In the genomic region with DNA sequence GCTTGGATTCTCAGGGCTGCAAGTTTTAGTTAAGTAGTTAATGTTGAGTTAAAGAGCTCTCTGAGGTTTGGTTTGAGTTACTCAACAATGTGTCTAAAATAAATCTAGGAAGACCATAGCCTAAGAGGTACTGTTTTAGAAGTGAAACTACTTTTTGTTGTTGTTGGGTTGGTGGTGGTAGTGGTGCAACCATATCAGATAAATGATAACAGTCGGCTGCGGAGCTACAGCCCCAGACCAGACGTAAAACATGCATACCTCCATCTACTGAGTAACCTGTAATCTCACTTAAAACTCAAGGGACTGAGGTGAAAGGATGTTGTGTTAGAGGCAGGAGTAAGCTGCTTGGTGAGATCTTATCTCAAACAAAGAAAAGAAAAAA, we compare ENCODE assay signal across 9 mouse cellular contexts. TPM values are rescaled to one million over a fixed set of nuclear protein-coding genes. Genes with fewer than 3 reads are reported as not detected.
DNase-seq lines count a peak whose midpoint lies in the region; ATAC-seq and TF ChIP-seq lines count a peak whose summit lies in the region.
"Had no signal": no experiment of that assay in that cellular context is flagged by ENCODE, and none has a peak within 500 bp of the region (broad histone marks: within the 10 kb centered on the region; RNA-seq: fewer than 3 reads in every experiment).

No protein-coding gene starts in this region.

- H3K4me1 ChIP-seq in kidney, postnatal 0 days (replicated peaks; ENCODE audit: insufficient read depth, low read length), result peaks cover 19% of the 10 kb centered on the region
- no peaks in the 10 kb centered on the region; the same call in 1 of the 2 replicates for H3K4me1 ChIP-seq in bone marrow, adult 2 months (ENCODE audit: control insufficient read depth, insufficient read depth, low read length)
- peaks cover 24% of the 10 kb centered on the region for H3K4me1 ChIP-seq in heart, embryonic 16.5 days (ENCODE audit: control insufficient read depth, insufficient read depth, low read length)

- 77% methylated on average over 3 of the region's 3 CpGs for WGBS in kidney, postnatal 0 days
- 5% methylated on average over 3 of the region's 3 CpGs for WGBS in bone marrow, adult 2 months
- WGBS in heart, embryonic 16.5 days, result 27% methylated on average over 3 of the region's 3 CpGs

- peak overlapping the region; percentile 77 for H3K4me2 ChIP-seq in kidney, postnatal 0 days (ENCODE audit: low read length)
- peak overlapping the region; percentile 85 for H3K4me2 ChIP-seq in heart, embryonic 16.5 days (ENCODE audit: low read depth, low read length)

- no peak overlapping the region for H3K9ac ChIP-seq in kidney, postnatal 0 days (ENCODE audit: low read depth, low read length)
- peak overlapping the region; percentile 89; the same call in 1 of the 2 replicates for H3K9ac ChIP-seq in heart, embryonic 16.5 days (ENCODE audit: low read length)

- H3K36me3 ChIP-seq in kidney, postnatal 0 days (ENCODE audit: insufficient read depth, low read length), result no peaks in the 10 kb centered on the region
- H3K36me3 ChIP-seq in heart, embryonic 16.5 days (ENCODE audit: control insufficient read depth, insufficient read depth), result peaks cover 5% of the 10 kb centered on the region; the same call in 1 of the 2 replicates

- H3K9me3 ChIP-seq in kidney, postnatal 0 days (replicated peaks; ENCODE audit: low read length), result no peaks in the 10 kb centered on the region
- H3K9me3 ChIP-seq in heart, embryonic 16.5 days (replicated peaks; ENCODE audit: control insufficient read depth, low read length), result 0 out of 2 replicates have a peak, but pooled peaks cover 2% of the 10 kb centered on the region

- 0 out of 2 replicates have a peak overlapping the region, but pooled peaks have one; percentile 87 for H3K27ac ChIP-seq in kidney, postnatal 0 days
- H3K27ac ChIP-seq in bone marrow, adult 2 months (ENCODE audit: control insufficient read depth, insufficient read depth, low read depth, low read length, poor library complexity), result no peak overlapping the region; the same call in 1 of the 2 replicates
- H3K27ac ChIP-seq in heart, embryonic 16.5 days (ENCODE audit: low read length), result peak overlapping the region; percentile 96

- no peak overlapping the region for H3K4me3 ChIP-seq in kidney, postnatal 0 days (replicated peaks; ENCODE audit: low read depth, low read length)
- H3K4me3 ChIP-seq in bone marrow, adult 2 months (replicated peaks; ENCODE audit: control insufficient read depth, low read depth, low read length), result peak overlapping the region; percentile 57
- peak overlapping the region; percentile 73 for H3K4me3 ChIP-seq in heart, embryonic 16.5 days (ENCODE audit: low read length)

- TF ChIP-seq CTCF in kidney, postnatal 0 days (IDR thresholded peaks at IDR 0.05; ENCODE audit: low read depth), result no peak
- TF ChIP-seq CTCF in bone marrow, adult 2 months (IDR thresholded peaks at IDR 0.05; ENCODE audit: control insufficient read depth, insufficient read depth, low read length), result no peak

- no peak for TF ChIP-seq POLR2A in bone marrow, adult 2 months (IDR thresholded peaks at IDR 0.05; ENCODE audit: borderline replicate concordance, control insufficient read depth, low read depth, low read length)

- no peak for ATAC-seq in kidney, postnatal 0 days (replicated peaks; ENCODE audit: low FRiP score, low read depth)
- no peak for ATAC-seq in heart, embryonic 16.5 days (replicated peaks; ENCODE audit: extremely low read depth, insufficient read depth, low FRiP score)
- ATAC-seq in megakaryocyte, adult 5-6 weeks (ENCODE audit: poor library complexity, severe bottlenecking), result 0 out of 2 replicates have a peak, but pooled peaks have one; percentile 12

- no peak for DNase-seq in kidney, postnatal 0 days (ENCODE audit: low spot score)
- no peak for DNase-seq in kidney, adult 8-10 months
- DNase-seq in adrenal gland, postnatal 25 days, result no peak
- no peak for DNase-seq in adrenal gland, adult (ENCODE audit: inconsistent age in 2 of 2, low spot score in 1 of 2)
- DNase-seq in layer of hippocampus, adult 11-12 months (ENCODE audit: low spot score), result no peak
- DNase-seq: kidney, adult 9 months had no signal

- no peaks in the 10 kb centered on the region for H3K27me3 ChIP-seq in kidney, postnatal 0 days (ENCODE audit: insufficient read depth, low read length)
- no peaks in the 10 kb centered on the region for H3K27me3 ChIP-seq in heart, embryonic 16.5 days (ENCODE audit: control insufficient read depth, insufficient read depth, low read length)

RNA-seq across cellular contexts. Expression of a gene that starts 1.7 kb away (rescaled TPM):
- 60.7 and 61.9 TPM in 2 replicates for polyA plus RNA-seq in kidney, postnatal 0 days (2015; fragmentation: Nextera tagmentation; extraction: Ambion mirVana)
- polyA plus RNA-seq in bone marrow, adult 2 months (2011; ENCODE audit: insufficient read depth, insufficient read length, low replicate concordance, missing spikeins), result 32.5 and 41.1 TPM in 2 replicates
- 53.5 and 63.7 TPM in 2 replicates for polyA plus RNA-seq in heart, embryonic 16.5 days (2015; fragmentation: Nextera tagmentation; extraction: Ambion mirVana)
- total RNA-seq in megakaryocyte, adult 5-6 weeks (2015), result 287 and 289 TPM in 2 replicates
- total RNA-seq in megakaryocyte, adult 5-6 weeks (2017), result 257 and 285 TPM in 2 replicates
- 101 and 110 TPM in 2 replicates for total RNA-seq in adrenal gland, postnatal 25 days (2021)

RNA-seq across cellular contexts. Expression of a gene that starts 17.3 kb away (rescaled TPM):
- polyA plus RNA-seq in kidney, postnatal 0 days (2015; fragmentation: Nextera tagmentation; extraction: Ambion mirVana), result 0.33 TPM in 1 of 2 replicates, not detected in the other
- not detected in 2 replicates for polyA plus RNA-seq in bone marrow, adult 2 months (2011; ENCODE audit: insufficient read depth, insufficient read length, low replicate concordance, missing spikeins)
- polyA plus RNA-seq in heart, embryonic 16.5 days (2015; fragmentation: Nextera tagmentation; extraction: Ambion mirVana), result not detected in 2 replicates
- total RNA-seq in megakaryocyte, adult 5-6 weeks (2015), result 0.29 TPM in 1 of 2 replicates, not detected in the other
- total RNA-seq in megakaryocyte, adult 5-6 weeks (2017), result not detected in 2 replicates
- not detected in 2 replicates for total RNA-seq in adrenal gland, postnatal 25 days (2021)

RNA-seq across cellular contexts. Expression of a gene that starts 31.7 kb away (rescaled TPM):
- 44.6 and 46.1 TPM in 2 replicates for polyA plus RNA-seq in kidney, postnatal 0 days (2015; fragmentation: Nextera tagmentation; extraction: Ambion mirVana)
- 24.1 and 25.9 TPM in 2 replicates for polyA plus RNA-seq in bone marrow, adult 2 months (2011; ENCODE audit: insufficient read depth, insufficient read length, low replicate concordance, missing spikeins)
- polyA plus RNA-seq in heart, embryonic 16.5 days (2015; fragmentation: Nextera tagmentation; extraction: Ambion mirVana), result 71.3 and 75.1 TPM in 2 replicates
- 66.6 and 68.3 TPM in 2 replicates for total RNA-seq in megakaryocyte, adult 5-6 weeks (2015)
- total RNA-seq in megakaryocyte, adult 5-6 weeks (2017), result 63.3 and 64.6 TPM in 2 replicates
- 281 and 313 TPM in 2 replicates for total RNA-seq in adrenal gland, postnatal 25 days (2021)
